Mouse (Mus musculus) cerebellum, postnatal 10 days (tissue): ENCODE measurements at regions not wholly inside any gene's neighbourhood (a gene's known extent, or its start where the extent isn't known, plus 50 kb on each side); places are given as distances from the start of the nearest gene placed in this dataset.

Source experiments
- DNase-seq, 2 experiments: peaks; one replicate each; pipeline ENCODE4 v3.0.0; 2021; ENCODE audit warnings: mixed read lengths in 2 of 2

- no peak for DNase-seq
Measured at GRCm38 (mm10) chr1:138343451-138343850, 69.9 kb downstream of the Atp6v1g3 start.

GRCm38 (mm10) chr1:138344920-138345319, 71.4 kb downstream of the Atp6v1g3 start:
- DNase-seq, result no peak

GRCm38 (mm10) chr1:138345992-138346391, 72.5 kb downstream of the Atp6v1g3 start:
- DNase-seq, result peak in 1 of 2 experiments; percentile 30

- DNase-seq, result no peak
Measured at GRCm38 (mm10) chr1:138346904-138347303, 73.4 kb downstream of the Atp6v1g3 start.

- DNase-seq, result no peak
Measured at GRCm38 (mm10) chr1:138348447-138348846, 74.9 kb downstream of the Atp6v1g3 start.

- no peak for DNase-seq
Measured at GRCm38 (mm10) chr1:138349099-138349498, 75.6 kb downstream of the Atp6v1g3 start.

- no peak for DNase-seq
Measured at GRCm38 (mm10) chr1:138356407-138356806, 82.9 kb downstream of the Atp6v1g3 start.

- peak in 1 of 2 experiments; percentile 12 for DNase-seq
Measured at GRCm38 (mm10) chr1:138362684-138363472, 89.3 kb downstream of the Atp6v1g3 start.

- DNase-seq, result no peak
Measured at GRCm38 (mm10) chr1:138369953-138370482, 96.5 kb downstream of the Atp6v1g3 start.

- DNase-seq, result no peak
Measured at GRCm38 (mm10) chr1:138371474-138371873, 97.9 kb downstream of the Atp6v1g3 start.

GRCm38 (mm10) chr1:138384146-138384545, 110.6 kb downstream of the Atp6v1g3 start:
- no peak for DNase-seq

GRCm38 (mm10) chr1:138385156-138385841, 111.8 kb downstream of the Atp6v1g3 start:
- DNase-seq, result peak; percentile 47 to 55

GRCm38 (mm10) chr1:138386001-138386400, 112.5 kb downstream of the Atp6v1g3 start:
- DNase-seq, result peak in 1 of 2 experiments; percentile 5

- peak; percentile 80 to 82 for DNase-seq
Measured at GRCm38 (mm10) chr1:138388634-138389033, 115.1 kb downstream of the Atp6v1g3 start.

GRCm38 (mm10) chr1:138389676-138390075, 116.1 kb downstream of the Atp6v1g3 start:
- DNase-seq, result peak; percentile 4 to 17

- no peak for DNase-seq
Measured at GRCm38 (mm10) chr1:138418610-138419009, 145.1 kb downstream of the Atp6v1g3 start.

- no peak for DNase-seq
Measured at GRCm38 (mm10) chr1:138427416-138427815, 153.9 kb downstream of the Atp6v1g3 start.
